Mouse (Mus musculus) brain, adult 2 months (tissue): ENCODE results near the gene Pdik1l.
A peak's percentile ranks its signal among the peaks of the same experiment; 100 is the strongest.

Source experiments
- DNase-seq: peaks from one replicate; pipeline ENCODE4 v3.0.0; 2011; ENCODE audit warnings: low read depth, low spot score

The Pdik1l gene

GRCm38 (mm10) chr4:134258354-134258753, 29.3 kb downstream of the Pdik1l start:
- DNase-seq = no peak

GRCm38 (mm10) chr4:134257198-134258009, 30.3 kb downstream of the Pdik1l start:
- no peak for DNase-seq

- no peak for DNase-seq
Observed at GRCm38 (mm10) chr4:134256407-134257197, 31.1 kb downstream of the Pdik1l start.

- no peak for DNase-seq
Observed at GRCm38 (mm10) chr4:134255854-134256253, 31.8 kb downstream of the Pdik1l start.

- DNase-seq = no peak
Observed at GRCm38 (mm10) chr4:134254835-134255234, 32.9 kb downstream of the Pdik1l start.

- DNase-seq = no peak
Observed at GRCm38 (mm10) chr4:134253722-134254324, 33.9 kb downstream of the Pdik1l start, which contains the start of gene Grrp1. Gene Grrp1, minus strand, starts transcription at chr4:134254106.

GRCm38 (mm10) chr4:134252911-134253721, 34.6 kb downstream of the Pdik1l start:
- no peak for DNase-seq

GRCm38 (mm10) chr4:134252131-134252910, 35.4 kb downstream of the Pdik1l start:
- no peak for DNase-seq

- peak; percentile 64 for DNase-seq
Observed at GRCm38 (mm10) chr4:134251241-134252130, 36.2 kb downstream of the Pdik1l start.

GRCm38 (mm10) chr4:134250930-134251240, 36.8 kb downstream of the Pdik1l start:
- peak; percentile 25 for DNase-seq

- no peak for DNase-seq
Observed at GRCm38 (mm10) chr4:134250116-134250929, 37.4 kb downstream of the Pdik1l start.

GRCm38 (mm10) chr4:134249651-134250050, 38.0 kb downstream of the Pdik1l start:
- peak; percentile 62 for DNase-seq

- DNase-seq = no peak
Observed at GRCm38 (mm10) chr4:134246719-134247258, 40.9 kb downstream of the Pdik1l start, which contains the start of gene Gm30191. Gene Gm30191, plus strand, starts transcription at chr4:134246935.

GRCm38 (mm10) chr4:134246256-134246655, 41.4 kb downstream of the Pdik1l start:
- no peak for DNase-seq

GRCm38 (mm10) chr4:134245148-134245843, 42.4 kb downstream of the Pdik1l start, which contains the start of gene Zfp593:
Gene Zfp593, minus strand, starts transcription at chr4:134245592.
- peak; percentile 93 for DNase-seq

- no peak for DNase-seq
Observed at GRCm38 (mm10) chr4:134243516-134244250, 44.0 kb downstream of the Pdik1l start, which contains the start of gene E130218I03Rik. Gene E130218I03Rik, plus strand, starts transcription at chr4:134243662.

GRCm38 (mm10) chr4:134238686-134239085, 49.0 kb downstream of the Pdik1l start:
- peak; percentile 35 for DNase-seq
